Mouse (Mus musculus): ENCODE measurements around the gene Sde2.

DNA sequence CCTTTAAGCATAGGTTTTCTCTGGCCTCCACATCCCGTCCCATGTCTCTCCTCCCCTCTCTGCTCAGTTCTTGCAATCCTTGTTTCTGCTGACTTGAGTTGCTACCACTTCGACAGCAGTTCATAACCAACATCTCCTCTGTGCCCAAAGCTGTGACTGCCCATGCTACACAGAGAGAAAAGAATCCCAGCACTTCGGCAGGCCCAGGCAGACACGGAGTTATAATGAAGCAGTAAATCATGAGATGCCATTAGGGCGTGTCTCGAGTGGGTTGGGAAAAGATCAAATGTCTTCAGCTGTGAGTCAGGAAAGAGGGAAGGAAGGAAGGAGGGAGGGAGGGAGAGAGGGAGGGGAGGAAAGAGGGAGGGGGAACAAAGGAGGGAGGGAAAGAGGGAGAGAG, 12.9 kb upstream of the Sde2 start:
- TF ChIP-seq CTCF (IDR thresholded peaks at IDR 0.05; ENCODE audit: borderline replicate concordance, control insufficient read depth, extremely low read depth, insufficient read depth, low read length, poor library complexity) (no peak), POLR2A (IDR thresholded peaks at IDR 0.05; ENCODE audit: control insufficient read depth, extremely low read depth, insufficient read depth, low read length, poor library complexity) (no peak)
